Mouse (Mus musculus) ES-E14 (cell line): ENCODE data around the gene Plagl2.

ENCODE experiments used
- CHD2 ChIP-seq: IDR thresholded peaks from 2 replicates; pipeline ENCODE4 v1.6.1; 2014; ENCODE audit warnings: mild to moderate bottlenecking, low read depth, low read length, inconsistent platforms
- HCFC1 ChIP-seq: IDR thresholded peaks from 2 replicates; pipeline ENCODE4 v1.6.1; 2012; ENCODE audit warnings: low read length, inconsistent platforms, borderline replicate concordance; ENCODE audit not compliant: insufficient read depth
- MAFK ChIP-seq: IDR thresholded peaks from 2 replicates; pipeline ENCODE4 v1.6.1; 2014; ENCODE audit warnings: mild to moderate bottlenecking, low read depth, low read length, inconsistent platforms; ENCODE audit not compliant: insufficient read depth
- ZC3H11A ChIP-seq: IDR thresholded peaks from 2 replicates; pipeline ENCODE4 v1.6.1; 2012; ENCODE audit warnings: low read depth, mild to moderate bottlenecking, inconsistent platforms, low read length, borderline replicate concordance
- ZNF384 ChIP-seq: IDR thresholded peaks from 2 replicates; pipeline ENCODE4 v1.6.1; 2012; ENCODE audit warnings: low read depth, low read length, inconsistent platforms

DNA sequence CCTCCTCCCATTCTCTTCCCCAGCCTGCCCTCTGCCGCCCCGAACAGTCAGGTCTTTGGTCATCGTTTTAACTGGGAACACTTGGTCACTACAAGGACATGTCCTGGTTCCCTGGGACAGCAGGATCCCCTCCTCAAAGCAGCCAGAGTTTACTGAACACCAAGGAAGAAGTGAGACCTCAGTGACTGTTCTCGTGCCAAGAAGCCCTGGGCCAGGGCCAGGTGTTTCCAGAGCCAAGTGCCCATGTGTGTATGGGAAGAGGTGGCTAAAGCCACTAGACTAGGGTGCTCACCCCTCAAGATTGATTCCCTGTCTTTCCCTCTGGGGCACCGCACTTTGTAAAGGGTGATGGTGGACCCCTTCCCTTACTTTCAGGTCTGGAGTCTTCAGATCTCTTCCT is 31.9 kb downstream of the Plagl2 start:
- TF ChIP-seq ZC3H11A (no peak), CHD2 (no peak), ZNF384 (no peak), MAFK (no peak), HCFC1 (no peak)
